Mouse (Mus musculus) midbrain, embryonic 12.5 days (tissue): ENCODE results near the gene St5. TPM values are rescaled to one million over a fixed set of nuclear protein-coding genes. Genes with fewer than 3 reads are reported as not detected.

Source experiments
- ATAC-seq: fragments of 200-750 bp; cut with Nextera tagmentation; 2 replicates; pipeline ENCODE4 v1.8.0; 2017; ENCODE audit warnings: low read depth, moderate TSS enrichment, moderate library complexity; ENCODE audit not compliant: low FRiP score
- H3K27ac ChIP-seq: fragments of 300-500 bp; sonication (generic); replicated peaks from 2 replicates; pipeline ENCODE4 v1.5.1; 2016; ENCODE audit warnings: mild to moderate bottlenecking
- H3K27me3 ChIP-seq: fragments of 300-500 bp; sonication (generic); 2 replicates; pipeline ENCODE4 v1.6.1; 2016; ENCODE audit warnings: mild to moderate bottlenecking
- H3K36me3 ChIP-seq: fragments of 300-500 bp; sonication (generic); 2 replicates; pipeline ENCODE4 v1.6.1; 2016
- H3K4me1 ChIP-seq: fragments of 300-500 bp; sonication (generic); 2 replicates; pipeline ENCODE4 v1.6.1; 2016
- H3K4me2 ChIP-seq: fragments of 300-500 bp; sonication (generic); replicated peaks from 2 replicates; pipeline ENCODE4 v1.6.1; 2016; ENCODE audit warnings: mild to moderate bottlenecking, moderate library complexity
- H3K4me3 ChIP-seq: fragments of 300-500 bp; sonication (generic); 2 replicates; pipeline ENCODE4 v1.5.1; 2016; ENCODE audit warnings: mild to moderate bottlenecking
- H3K9ac ChIP-seq: fragments of 300-500 bp; sonication (generic); replicated peaks from 2 replicates; pipeline ENCODE4 v1.6.1; 2016; ENCODE audit warnings: mild to moderate bottlenecking, moderate library complexity
- H3K9me3 ChIP-seq: fragments of 300-500 bp; sonication (generic); 2 replicates; pipeline ENCODE4 v1.6.1; 2016; ENCODE audit warnings: mild to moderate bottlenecking
- WGBS: fragments of 180-500 bp; shearing (Covaris S2); methylation state at CpG from one replicate; pipeline ENCODE4 v1.1.7; 2016; 5-methylcytosine and 5-hydroxymethylcytosine counted together
- polyA plus RNA-seq: library from polyadenylated mRNA; unstranded; fragments of >200 nt; fragmentation: Nextera tagmentation; extraction: Ambion mirVana; gene quantifications from 2 replicates; pipeline ENCODE4 v1.2.1, GENCODE M21; 2016

Gene St5
- polyA plus RNA-seq, 1 experiment from 2014 or later: 38.1 TPM

DNA sequence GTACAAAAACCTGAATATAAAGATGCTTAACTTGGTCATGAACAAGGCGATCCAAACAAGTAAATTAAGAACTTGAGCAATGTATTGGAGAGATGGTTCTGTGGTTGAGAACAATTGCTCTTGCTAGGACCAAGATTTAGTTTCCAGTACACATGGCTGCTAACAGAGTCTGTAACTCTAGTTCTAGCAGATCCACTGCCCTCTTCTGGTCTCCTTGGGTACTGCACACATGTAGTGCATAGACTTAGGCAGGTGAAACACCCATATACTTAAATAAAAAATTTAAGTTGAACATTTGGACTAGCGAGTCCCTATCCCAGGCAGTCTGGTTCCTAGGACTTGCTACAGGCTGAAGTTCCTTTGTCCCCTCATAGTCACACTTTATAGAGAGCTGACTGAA lies 19.2 kb upstream of the St5 start:
- 0 out of 2 replicates have a peak, but pooled peaks cover 3% of the 10 kb centered on the region for H3K9me3 ChIP-seq
- ATAC-seq: no peak
- H3K27ac ChIP-seq: no peak overlapping the region
- H3K4me3 ChIP-seq: no peak overlapping the region
- WGBS: 97% methylated on average over 2 of the region's 2 CpGs
- H3K4me2 ChIP-seq: no peak overlapping the region
- H3K4me1 ChIP-seq: no peaks in the 10 kb centered on the region
- H3K9ac ChIP-seq: no peak overlapping the region
- no peaks in the 10 kb centered on the region for H3K36me3 ChIP-seq
- no peaks in the 10 kb centered on the region for H3K27me3 ChIP-seq

- H3K4me1 ChIP-seq: no peaks in the 10 kb centered on the region
- H3K9me3 ChIP-seq: 0 out of 2 replicates have a peak, but pooled peaks cover 3% of the 10 kb centered on the region
- no peak for ATAC-seq
- H3K27me3 ChIP-seq: no peaks in the 10 kb centered on the region
- 73% methylated on average over 9 of the region's 9 CpGs for WGBS
- H3K4me3 ChIP-seq: no peak overlapping the region
- H3K36me3 ChIP-seq: no peaks in the 10 kb centered on the region
- no peak overlapping the region for H3K27ac ChIP-seq
- H3K9ac ChIP-seq: no peak overlapping the region
- no peak overlapping the region for H3K4me2 ChIP-seq
Measured at GRCm38 (mm10) chr7:109719286-109719685, 15.9 kb upstream of the St5 start.

DNA sequence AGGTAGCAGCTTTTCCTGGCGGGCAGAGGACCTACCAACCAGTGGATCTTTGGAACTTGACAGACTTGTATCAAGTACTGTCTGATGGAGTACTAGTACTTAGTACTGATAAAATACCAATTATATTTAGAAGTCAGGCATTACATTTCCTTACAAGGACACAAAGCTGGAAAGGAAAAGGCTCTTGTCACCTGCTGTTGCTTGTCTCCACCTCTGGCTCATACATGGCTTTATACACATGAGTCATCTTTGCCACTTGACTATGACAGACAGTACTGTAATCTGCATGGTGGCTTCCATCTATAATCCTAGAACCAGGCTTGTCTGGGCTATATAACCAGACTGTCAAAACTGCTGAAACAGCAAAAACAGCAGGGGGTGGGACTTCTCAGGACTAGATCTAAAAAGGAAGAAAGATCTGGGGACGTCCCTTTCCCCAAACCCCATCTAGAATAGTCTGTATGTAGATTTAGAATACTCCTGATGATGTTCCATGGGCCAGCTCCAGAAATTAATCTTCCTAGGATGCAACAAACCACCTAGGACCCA lies 10.1 kb upstream of the St5 start:
- no peaks in the 10 kb centered on the region for H3K4me1 ChIP-seq
- no peak overlapping the region for H3K27ac ChIP-seq
- no peak overlapping the region for H3K9ac ChIP-seq
- ATAC-seq: no peak
- H3K36me3 ChIP-seq: peaks cover 30% of the 10 kb centered on the region
- no peak overlapping the region for H3K4me2 ChIP-seq
- no peaks in the 10 kb centered on the region for H3K9me3 ChIP-seq
- no peaks in the 10 kb centered on the region for H3K27me3 ChIP-seq
- 88% methylated on average over 2 of the region's 2 CpGs for WGBS
- H3K4me3 ChIP-seq: no peak overlapping the region

GRCm38 (mm10) chr7:109712198-109712597 lies 8.8 kb upstream of the St5 start:
- Histone ChIP-seq H3K36me3 (peaks cover 35% of the 10 kb centered on the region), H3K9me3 (no peaks in the 10 kb centered on the region), H3K27me3 (no peaks in the 10 kb centered on the region), H3K4me3 (no peak overlapping the region), H3K4me1 (no peaks in the 10 kb centered on the region), H3K9ac (no peak overlapping the region), H3K27ac (no peak overlapping the region), H3K4me2 (no peak overlapping the region)
- ATAC-seq: no peak
- 92% methylated on average over 7 of the region's 7 CpGs for WGBS

- no peak overlapping the region for H3K4me2 ChIP-seq
- WGBS: 82% methylated on average over 1 of the region's 1 CpGs
- no peaks in the 10 kb centered on the region for H3K27me3 ChIP-seq
- H3K4me1 ChIP-seq: no peaks in the 10 kb centered on the region
- peaks cover 35% of the 10 kb centered on the region for H3K36me3 ChIP-seq
- ATAC-seq: no peak
- no peak overlapping the region for H3K4me3 ChIP-seq
- H3K9me3 ChIP-seq: no peaks in the 10 kb centered on the region
- H3K9ac ChIP-seq: no peak overlapping the region
- H3K27ac ChIP-seq: no peak overlapping the region
Measured at GRCm38 (mm10) chr7:109710069-109710468, 6.7 kb upstream of the St5 start.

GRCm38 (mm10) chr7:109708961-109709382 lies 5.6 kb upstream of the St5 start:
- peaks cover 35% of the 10 kb centered on the region for H3K36me3 ChIP-seq
- H3K4me1 ChIP-seq: 0 out of 2 replicates have a peak, but pooled peaks cover 3% of the 10 kb centered on the region
- H3K9ac ChIP-seq: no peak overlapping the region
- no peak overlapping the region for H3K4me2 ChIP-seq
- H3K27me3 ChIP-seq: no peaks in the 10 kb centered on the region
- no peak for ATAC-seq
- H3K4me3 ChIP-seq: no peak overlapping the region
- 84% methylated on average over 3 of the region's 3 CpGs for WGBS
- H3K27ac ChIP-seq: no peak overlapping the region
- H3K9me3 ChIP-seq: no peaks in the 10 kb centered on the region

DNA sequence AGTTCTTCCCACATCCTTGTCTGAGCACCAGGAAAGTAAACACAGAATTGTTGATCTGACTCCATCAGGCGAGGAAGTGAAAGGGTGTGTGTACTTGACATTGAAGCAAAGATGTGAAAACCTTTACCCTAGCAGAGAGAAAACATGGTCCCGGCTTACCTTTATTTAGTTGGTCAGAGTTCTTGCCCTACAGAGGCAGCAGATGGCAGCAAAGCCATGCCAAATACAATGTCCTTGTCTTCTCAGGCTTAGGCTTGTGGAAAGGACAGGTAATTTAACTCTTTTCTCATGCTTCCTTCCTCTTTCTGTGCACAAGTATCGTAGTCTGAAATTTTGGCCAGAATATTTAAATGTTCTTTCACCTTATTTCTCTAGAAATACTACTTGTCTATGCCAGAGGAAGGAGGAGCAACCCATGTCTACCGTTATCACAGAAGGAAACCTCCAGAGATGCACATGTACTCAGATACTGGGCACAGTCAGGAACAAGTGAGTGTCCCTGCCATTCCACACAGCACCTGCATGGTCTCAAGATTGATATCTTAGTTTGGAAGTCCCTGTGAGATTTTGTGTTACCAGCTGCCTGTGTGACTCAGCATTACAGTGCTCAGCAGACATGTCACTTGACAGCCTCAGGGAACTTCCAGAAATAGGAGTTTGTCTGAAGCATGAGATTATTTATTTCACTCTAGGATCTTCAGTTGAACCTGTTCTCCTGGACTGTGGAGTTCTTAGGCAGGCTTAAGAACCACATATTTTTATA lies 3.8 kb upstream of the St5 start:
- Histone ChIP-seq H3K4me3 (no peak overlapping the region), H3K4me1 (0 out of 2 replicates have a peak, but pooled peaks cover 4% of the 10 kb centered on the region), H3K9ac (no peak overlapping the region), H3K27me3 (peaks cover 8% of the 10 kb centered on the region), H3K36me3 (peaks cover 31% of the 10 kb centered on the region), H3K4me2 (no peak overlapping the region), H3K27ac (no peak overlapping the region), H3K9me3 (no peaks in the 10 kb centered on the region)
- ATAC-seq: no peak
- WGBS: 62% methylated on average over 4 of the region's 4 CpGs

GRCm38 (mm10) chr7:109704461-109704860 lies 1.1 kb upstream of the St5 start:
- H3K9ac ChIP-seq: no peak overlapping the region
- peaks cover 11% of the 10 kb centered on the region; the same call in 1 of the 2 replicates for H3K36me3 ChIP-seq
- H3K4me2 ChIP-seq: peak overlapping the region; percentile 64
- peak overlapping the region; percentile 63 for H3K4me3 ChIP-seq
- 0 out of 2 replicates have a peak, but pooled peaks cover 4% of the 10 kb centered on the region for H3K4me1 ChIP-seq
- ATAC-seq: no peak
- peaks cover 8% of the 10 kb centered on the region for H3K27me3 ChIP-seq
- no peak overlapping the region; the same call in 1 of the 2 replicates for H3K27ac ChIP-seq
- WGBS: 64% methylated on average over 3 of the region's 3 CpGs
- no peaks in the 10 kb centered on the region for H3K9me3 ChIP-seq

DNA sequence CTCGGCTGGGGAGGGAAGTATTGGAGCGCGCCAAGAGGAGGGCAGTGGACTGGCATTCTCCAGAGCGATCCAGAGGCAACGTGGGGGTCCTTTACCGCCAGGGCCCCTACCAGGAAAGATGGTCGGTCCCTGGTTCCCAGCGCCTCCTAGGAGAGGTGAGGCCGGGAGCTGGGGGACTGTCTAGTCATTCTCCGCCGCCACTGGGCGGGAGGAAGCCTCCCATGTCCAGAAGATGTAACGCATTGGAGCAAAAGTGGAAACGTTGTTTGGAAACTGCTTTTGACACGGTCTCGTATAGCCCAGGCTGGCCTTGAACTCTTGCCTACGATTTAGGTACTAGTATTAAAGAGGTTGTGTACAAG lies 592 bp upstream of the St5 start:
- Histone ChIP-seq H3K27me3 (peaks cover 8% of the 10 kb centered on the region), H3K27ac (peak overlapping the region; percentile 44), H3K4me3 (peak overlapping the region; percentile 63), H3K36me3 (peaks cover 8% of the 10 kb centered on the region; the same call in 1 of the 2 replicates), H3K9me3 (no peaks in the 10 kb centered on the region), H3K4me1 (0 out of 2 replicates have a peak, but pooled peaks cover 4% of the 10 kb centered on the region), H3K9ac (peak overlapping the region; percentile 61), H3K4me2 (peak overlapping the region; percentile 64)
- 2% methylated on average over 17 of the region's 17 CpGs for WGBS
- no peak for ATAC-seq

DNA sequence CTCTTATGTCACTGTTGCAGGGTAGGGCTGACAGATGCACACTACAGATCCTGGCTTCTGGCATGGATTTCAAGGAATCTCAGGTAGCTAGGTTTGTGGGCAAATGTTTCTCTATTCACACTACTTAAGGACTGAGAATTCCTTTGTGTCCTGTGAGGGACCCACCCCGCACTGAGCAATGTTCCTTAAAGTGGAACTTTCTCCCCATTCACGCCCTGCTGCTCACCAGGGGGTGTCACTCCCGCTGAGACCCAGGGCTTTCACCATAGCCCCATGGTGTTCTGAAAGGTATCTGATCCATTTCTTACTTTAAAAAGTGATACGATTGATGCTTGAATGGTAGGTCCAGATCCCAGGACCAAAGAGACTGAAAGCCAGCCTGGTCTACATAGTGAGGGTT lies 684 bp downstream of the St5 start:
- peak overlapping the region; percentile 64; the same call in 1 of the 2 replicates for H3K4me2 ChIP-seq
- H3K9ac ChIP-seq: peak overlapping the region; percentile 61; the same call in 1 of the 2 replicates
- 0 out of 2 replicates have a peak, but pooled peaks cover 3% of the 10 kb centered on the region for H3K36me3 ChIP-seq
- no peak for ATAC-seq
- H3K9me3 ChIP-seq: no peaks in the 10 kb centered on the region
- H3K4me3 ChIP-seq: 0 out of 2 replicates have a peak overlapping the region, but pooled peaks have one; percentile 63
- 31% methylated on average over 4 of the region's 4 CpGs for WGBS
- 0 out of 2 replicates have a peak, but pooled peaks cover 4% of the 10 kb centered on the region for H3K4me1 ChIP-seq
- H3K27ac ChIP-seq: no peak overlapping the region
- peaks cover 8% of the 10 kb centered on the region for H3K27me3 ChIP-seq

- Histone ChIP-seq H3K4me2 (no peak overlapping the region), H3K4me1 (0 out of 2 replicates have a peak, but pooled peaks cover 4% of the 10 kb centered on the region), H3K4me3 (no peak overlapping the region), H3K27me3 (peaks cover 8% of the 10 kb centered on the region), H3K36me3 (no peaks in the 10 kb centered on the region), H3K9ac (no peak overlapping the region), H3K9me3 (no peaks in the 10 kb centered on the region), H3K27ac (no peak overlapping the region)
- no peak for ATAC-seq
Measured at GRCm38 (mm10) chr7:109700213-109700612, 3.2 kb downstream of the St5 start.

- no peak overlapping the region for H3K27ac ChIP-seq
- ATAC-seq: no peak
- 88% methylated on average over 10 of the region's 10 CpGs for WGBS
Measured at GRCm38 (mm10) chr7:109695339-109695726, 8.1 kb downstream of the St5 start.

More at GRCm38 (mm10) chr7:109695339-109695726, 8.1 kb downstream of the St5 start:
- no peaks in the 10 kb centered on the region for H3K27me3 ChIP-seq
- no peaks in the 10 kb centered on the region for H3K9me3 ChIP-seq
- H3K4me1 ChIP-seq: no peaks in the 10 kb centered on the region
- no peak overlapping the region for H3K4me3 ChIP-seq
- H3K36me3 ChIP-seq: no peaks in the 10 kb centered on the region
- no peak overlapping the region for H3K9ac ChIP-seq
- H3K4me2 ChIP-seq: no peak overlapping the region
